Mouse (Mus musculus): Measurements from ENCODE around the gene Cdnf. TPM values are rescaled to one million over a fixed set of nuclear protein-coding genes. Genes with fewer than 3 reads are reported as not detected.

The Cdnf gene
- polyA plus RNA-seq, 2 experiments: 0.08 to 0.33 TPM

DNA sequence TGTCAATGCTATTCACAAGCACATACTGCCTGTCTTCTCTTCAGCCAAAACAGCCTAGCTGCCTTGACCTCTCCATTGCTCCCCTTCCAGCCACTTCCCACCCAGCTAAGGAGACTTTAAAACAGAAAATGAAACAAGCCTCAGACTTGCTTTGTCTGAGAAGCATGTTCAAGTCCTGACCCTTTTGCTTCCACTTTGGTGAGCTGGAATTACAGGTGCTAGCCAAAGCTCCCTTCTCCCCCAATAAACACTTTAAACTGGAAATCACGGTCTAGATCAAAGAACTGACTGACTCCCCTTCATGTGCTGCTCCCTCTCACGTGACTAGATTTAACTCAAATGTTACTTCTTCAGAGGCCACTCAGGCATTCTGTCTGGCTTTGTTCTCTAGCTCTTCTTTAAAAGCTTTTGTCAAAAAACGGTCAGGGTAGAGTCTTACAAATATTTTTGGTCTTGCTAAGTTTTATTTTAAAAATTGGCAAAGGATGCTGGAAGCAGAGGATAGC lies 37.0 kb upstream of the Cdnf start:
- Histone ChIP-seq H3K27ac (peak overlapping the region; percentile 51), H3K36me3 (replicated peaks; ENCODE audit: control insufficient read depth, insufficient read depth, low read depth) (no peaks in the 10 kb centered on the region), H3K4me1 (replicated peaks; ENCODE audit: control insufficient read depth in 2 of 2, insufficient read depth in 2 of 2, low read length in 1 of 2) (peaks cover 7 to 15% of the 10 kb centered on the region in 2 experiments), H3K9ac (replicated peaks) (peak overlapping the region; percentile 73), H3K4me3 (ENCODE audit: insufficient read depth in 1 of 2, low read depth in 2 of 2, low read length in 2 of 2) (peak overlapping the region in 1 of 2 experiments; percentile 80; a peak in 2 of 4 replicates), H3K27me3 (ENCODE audit: control insufficient read depth, insufficient read depth, low read length) (no peaks in the 10 kb centered on the region), H3K4me2 (ENCODE audit: low read depth) (peak overlapping the region; percentile 84), H3K9me3 (ENCODE audit: control insufficient read depth, low read length) (no peaks in the 10 kb centered on the region)
- DNase-seq (ENCODE audit: low read depth in 3 of 3, low spot score in 3 of 3) (no peak), ATAC-seq (ENCODE audit: insufficient read depth) (no peak)
- TF ChIP-seq EP300 (IDR thresholded peaks at IDR 0.05; ENCODE audit: low read depth) (no peak), CTCF (IDR thresholded peaks at IDR 0.05; ENCODE audit: low read depth) (no peak)
- 67% methylated on average over 3 of the region's 3 CpGs for WGBS (ENCODE audit: insufficient replicate concordance)

GRCm38 (mm10) chr2:3480239-3480638 lies 32.6 kb upstream of the Cdnf start:
- peak overlapping the region; percentile 29; the same call in 1 of the 2 replicates for H3K4me2 ChIP-seq (ENCODE audit: low read depth)
- ATAC-seq (ENCODE audit: insufficient read depth): peak; percentile 67

GRCm38 (mm10) chr2:3489816-3490215 lies 23.0 kb upstream of the Cdnf start:
- no peaks in the 10 kb centered on the region for H3K9me3 ChIP-seq (ENCODE audit: control insufficient read depth, low read length)
- H3K4me1 ChIP-seq (replicated peaks; ENCODE audit: control insufficient read depth in 2 of 2, insufficient read depth in 2 of 2, low read length in 1 of 2): peaks cover 0 to 2% of the 10 kb centered on the region in 2 experiments; a peak in 1 of 4 replicates
- H3K27me3 ChIP-seq (ENCODE audit: control insufficient read depth, insufficient read depth, low read length): no peaks in the 10 kb centered on the region
- H3K36me3 ChIP-seq (replicated peaks; ENCODE audit: control insufficient read depth, insufficient read depth, low read depth): peaks cover 44% of the 10 kb centered on the region
- TF ChIP-seq CTCF (IDR thresholded peaks at IDR 0.05; ENCODE audit: low read depth) (no peak), EP300 (IDR thresholded peaks at IDR 0.05; ENCODE audit: low read depth) (no peak)
- DNase-seq (ENCODE audit: low read depth in 3 of 3, low spot score in 3 of 3): no peak
- no peak overlapping the region for H3K4me2 ChIP-seq (ENCODE audit: low read depth)
- ATAC-seq (ENCODE audit: insufficient read depth): no peak
- H3K4me3 ChIP-seq (ENCODE audit: insufficient read depth in 1 of 2, low read depth in 2 of 2, low read length in 2 of 2): no peak overlapping the region
- no peak overlapping the region for H3K9ac ChIP-seq (replicated peaks)
- H3K27ac ChIP-seq: no peak overlapping the region
- 74% methylated on average over 3 of the region's 3 CpGs for WGBS (ENCODE audit: insufficient replicate concordance)

More at GRCm38 (mm10) chr2:3480239-3480638, 32.6 kb upstream of the Cdnf start:
- H3K9me3 ChIP-seq (ENCODE audit: control insufficient read depth, low read length): no peaks in the 10 kb centered on the region
- H3K9ac ChIP-seq (replicated peaks): no peak overlapping the region
- no peak overlapping the region for H3K27ac ChIP-seq
- peaks cover 6 to 8% of the 10 kb centered on the region in 2 experiments for H3K4me1 ChIP-seq (replicated peaks; ENCODE audit: control insufficient read depth in 2 of 2, insufficient read depth in 2 of 2, low read length in 1 of 2)
- H3K27me3 ChIP-seq (ENCODE audit: control insufficient read depth, insufficient read depth, low read length): no peaks in the 10 kb centered on the region
- 22% methylated on average over 3 of the region's 3 CpGs for WGBS (ENCODE audit: insufficient replicate concordance)
- no peak overlapping the region for H3K4me3 ChIP-seq (ENCODE audit: insufficient read depth in 1 of 2, low read depth in 2 of 2, low read length in 2 of 2)
- DNase-seq (ENCODE audit: low read depth in 3 of 3, low spot score in 3 of 3): peak in 1 of 3 experiments; percentile 37
- H3K36me3 ChIP-seq (replicated peaks; ENCODE audit: control insufficient read depth, insufficient read depth, low read depth): no peaks in the 10 kb centered on the region
- TF ChIP-seq EP300 (IDR thresholded peaks at IDR 0.05; ENCODE audit: low read depth) (no peak), CTCF (IDR thresholded peaks at IDR 0.05; ENCODE audit: low read depth) (no peak; the same call in 1 of the 2 replicates)

DNA sequence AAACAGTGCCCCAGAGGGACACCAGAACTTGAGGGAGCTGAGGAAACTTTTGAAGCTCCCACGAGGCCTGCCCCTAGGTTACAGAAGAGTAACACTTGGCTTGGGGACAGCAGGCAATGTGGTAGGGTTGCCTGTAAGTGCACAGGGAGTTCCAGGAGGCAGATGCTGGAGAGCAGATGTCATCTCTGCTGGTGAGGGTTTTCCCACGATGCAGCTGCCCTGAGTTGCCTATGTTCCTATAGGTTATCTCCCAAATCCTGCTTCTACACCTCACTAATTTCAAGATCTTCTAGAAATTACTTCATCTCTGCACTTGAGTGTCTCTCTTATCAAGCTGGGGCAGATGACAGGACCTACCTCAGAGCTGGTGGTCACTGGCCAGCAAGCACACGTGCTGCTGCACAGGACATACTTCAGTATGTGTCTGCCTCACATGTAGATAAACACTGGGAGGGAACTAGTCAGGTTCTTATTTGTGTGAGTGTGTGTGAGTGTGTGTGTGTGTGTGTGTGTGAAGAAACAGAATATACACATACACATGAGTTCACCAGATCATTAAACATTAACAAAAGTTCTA lies 18.9 kb upstream of the Cdnf start:
- Histone ChIP-seq H3K4me2 (ENCODE audit: low read depth) (no peak overlapping the region), H3K9ac (replicated peaks) (no peak overlapping the region), H3K9me3 (ENCODE audit: control insufficient read depth, low read length) (no peaks in the 10 kb centered on the region), H3K27me3 (ENCODE audit: control insufficient read depth, insufficient read depth, low read length) (no peaks in the 10 kb centered on the region), H3K36me3 (replicated peaks; ENCODE audit: control insufficient read depth, insufficient read depth, low read depth) (peaks cover 68% of the 10 kb centered on the region), H3K4me3 (ENCODE audit: insufficient read depth in 1 of 2, low read depth in 2 of 2, low read length in 2 of 2) (no peak overlapping the region), H3K4me1 (replicated peaks; ENCODE audit: control insufficient read depth in 2 of 2, insufficient read depth in 2 of 2, low read length in 1 of 2) (peaks cover 0 to 4% of the 10 kb centered on the region in 2 experiments; a peak in 1 of 4 replicates), H3K27ac (no peak overlapping the region)
- DNase-seq (ENCODE audit: low read depth in 3 of 3, low spot score in 3 of 3) (no peak), ATAC-seq (ENCODE audit: insufficient read depth) (peak; percentile 78)
- WGBS (ENCODE audit: insufficient replicate concordance): 40% methylated on average over 3 of the region's 3 CpGs
- 0 out of 2 replicates have a peak, but pooled peaks have one; percentile 12 for TF ChIP-seq EP300 (IDR thresholded peaks at IDR 0.05; ENCODE audit: low read depth)
- TF ChIP-seq CTCF (IDR thresholded peaks at IDR 0.05; ENCODE audit: low read depth): no peak

GRCm38 (mm10) chr2:3499543-3499942 lies 13.3 kb upstream of the Cdnf start:
- no peaks in the 10 kb centered on the region for H3K27me3 ChIP-seq (ENCODE audit: control insufficient read depth, insufficient read depth, low read length)
- no peak overlapping the region for H3K4me2 ChIP-seq (ENCODE audit: low read depth)
- no peak for DNase-seq (ENCODE audit: low read depth in 3 of 3, low spot score in 3 of 3)
- WGBS (ENCODE audit: insufficient replicate concordance): 50% methylated on average over 6 of the region's 6 CpGs
- H3K27ac ChIP-seq: no peak overlapping the region
- H3K36me3 ChIP-seq (replicated peaks; ENCODE audit: control insufficient read depth, insufficient read depth, low read depth): peaks cover 54% of the 10 kb centered on the region
- TF ChIP-seq CTCF (IDR thresholded peaks at IDR 0.05; ENCODE audit: low read depth): no peak
- TF ChIP-seq EP300 (IDR thresholded peaks at IDR 0.05; ENCODE audit: low read depth): no peak
- ATAC-seq (ENCODE audit: insufficient read depth): peak; percentile 58
- no peaks in the 10 kb centered on the region for H3K9me3 ChIP-seq (ENCODE audit: control insufficient read depth, low read length)
- no peak overlapping the region for H3K4me3 ChIP-seq (ENCODE audit: insufficient read depth in 1 of 2, low read depth in 2 of 2, low read length in 2 of 2)
- 0 out of 4 replicates have a peak, but pooled peaks cover 0 to 2% of the 10 kb centered on the region in 2 experiments for H3K4me1 ChIP-seq (replicated peaks; ENCODE audit: control insufficient read depth in 2 of 2, insufficient read depth in 2 of 2, low read length in 1 of 2)
- no peak overlapping the region for H3K9ac ChIP-seq (replicated peaks)

Measured in liver, embryonic 14.5 days (tissue).